Mouse (Mus musculus) left cerebral cortex, postnatal 4 days (tissue): ENCODE results near the gene Prr13. TPM values are rescaled to one million over a fixed set of nuclear protein-coding genes. Genes with fewer than 3 reads are reported as not detected.

ENCODE experiments used
- DNase-seq: peaks from one replicate; pipeline ENCODE4 v3.0.0-alpha.2; 2022
- intact Hi-C: fragments of 180-260 bp; cut with DNase I; formaldehyde crosslinking; loops from one replicate; pipeline ENCODE4 v1.15.1; 2025
- total RNA-seq, 2 experiments: library from RNA; stranded (reverse); gene quantifications; 2 replicates each; pipeline ENCODE4 v1.2.3; 2021

The Prr13 gene
- total RNA-seq, 2 experiments from 2014 or later = 18.6 to 20.0 TPM

- DNase-seq = no peak
These were observed 1.0 kb downstream of the Prr13 start for GRCm38 (mm10) chr15:102459847-102460246.

GRCm38 (mm10) chr15:102460409-102460808 lies 1.6 kb downstream of the Prr13 start:
- DNase-seq = no peak
- intact Hi-C loops = no loop called here

More at GRCm38 (mm10) chr15:102459847-102460246, 1.0 kb downstream of the Prr13 start:
- intact Hi-C loops = no loop called here

GRCm38 (mm10) chr15:102460971-102461370 lies 2.1 kb downstream of the Prr13 start:
- intact Hi-C loops = no loop called here
- DNase-seq = no peak

GRCm38 (mm10) chr15:102461430-102462075 lies 2.7 kb downstream of the Prr13 start:
- intact Hi-C loops = no loop called here
- no peak for DNase-seq

GRCm38 (mm10) chr15:102463666-102464065 lies 4.8 kb downstream of the Prr13 start:
- no peak for DNase-seq
- intact Hi-C loops = no loop called here

GRCm38 (mm10) chr15:102468675-102469370 lies 10.0 kb downstream of the Prr13 start:
- DNase-seq = no peak
- intact Hi-C loops = no loop called here

GRCm38 (mm10) chr15:102470183-102470604 lies 11.4 kb downstream of the Prr13 start, which contains the start of gene Pcbp2:
Gene Pcbp2, plus strand, starts transcription at chr15:102470539.
- peak; percentile 98 for DNase-seq
- intact Hi-C loops = no loop called here

- intact Hi-C loops = no loop called here
- peak; percentile 93 for DNase-seq
These were observed 11.9 kb downstream of the Prr13 start for GRCm38 (mm10) chr15:102470605-102471294.

- intact Hi-C loops = no loop called here
These were observed 12.4 kb downstream of the Prr13 start for GRCm38 (mm10) chr15:102471295-102471645.

GRCm38 (mm10) chr15:102471727-102472126 lies 12.9 kb downstream of the Prr13 start:
- DNase-seq = no peak
- intact Hi-C loops = no loop called here

More at GRCm38 (mm10) chr15:102471295-102471645, 12.4 kb downstream of the Prr13 start:
- no peak for DNase-seq

GRCm38 (mm10) chr15:102473246-102473645 lies 14.4 kb downstream of the Prr13 start:
- no peak for DNase-seq
- intact Hi-C loops = no loop called here

GRCm38 (mm10) chr15:102474520-102474919 lies 15.7 kb downstream of the Prr13 start:
- DNase-seq = no peak
- intact Hi-C loops = no loop called here

- DNase-seq = no peak
- intact Hi-C loops = no loop called here
These were observed 24.3 kb downstream of the Prr13 start for GRCm38 (mm10) chr15:102483136-102483535.

- DNase-seq = no peak
These were observed 27.0 kb downstream of the Prr13 start for GRCm38 (mm10) chr15:102485853-102486252.

GRCm38 (mm10) chr15:102487664-102488063 lies 28.8 kb downstream of the Prr13 start:
- intact Hi-C loops = no loop called here
- DNase-seq = no peak

More at GRCm38 (mm10) chr15:102485853-102486252, 27.0 kb downstream of the Prr13 start:
- intact Hi-C loops = no loop called here

GRCm38 (mm10) chr15:102498322-102498721 lies 39.5 kb downstream of the Prr13 start:
- intact Hi-C loops = no loop called here
- DNase-seq = no peak

GRCm38 (mm10) chr15:102499370-102499769 lies 40.5 kb downstream of the Prr13 start:
- no peak for DNase-seq
- intact Hi-C loops = no loop called here

GRCm38 (mm10) chr15:102499851-102500250 lies 41.0 kb downstream of the Prr13 start:
- no peak for DNase-seq
- intact Hi-C loops = no loop called here

- intact Hi-C loops = no loop called here
These were observed 41.7 kb downstream of the Prr13 start for GRCm38 (mm10) chr15:102500479-102500878.

GRCm38 (mm10) chr15:102501084-102501814 lies 42.4 kb downstream of the Prr13 start:
- intact Hi-C loops = no loop called here
- DNase-seq = no peak

More at GRCm38 (mm10) chr15:102500479-102500878, 41.7 kb downstream of the Prr13 start:
- DNase-seq = no peak
